Mouse (Mus musculus): ENCODE measurements around the gene Fgfr2. TPM values are rescaled to one million over a fixed set of nuclear protein-coding genes. Genes with fewer than 3 reads are reported as not detected.

The Fgfr2 gene
- polyA plus RNA-seq, 1 experiment from 2014 or later, result 137 TPM

GRCm38 (mm10) chr7:130965909-130966365 lies 2157.2 kb downstream of the Fgfr2 start:
- peak; percentile 74 for ATAC-seq (ENCODE audit: insufficient number of reproducible peaks, low FRiP score, low TSS enrichment, low read depth)
- Histone ChIP-seq H3K9ac (no peak overlapping the region), H3K36me3 (no peaks in the 10 kb centered on the region), H3K4me2 (replicated peaks) (no peak overlapping the region), H3K4me3 (replicated peaks) (no peak overlapping the region), H3K4me1 (peaks cover 71% of the 10 kb centered on the region), H3K9me3 (replicated peaks) (no peaks in the 10 kb centered on the region), H3K27me3 (no peaks in the 10 kb centered on the region), H3K27ac (replicated peaks) (peak overlapping the region; percentile 89)
- WGBS, result 35% methylated on average over 4 of the region's 4 CpGs

GRCm38 (mm10) chr7:130965396-130965795 lies 2157.8 kb downstream of the Fgfr2 start:
- H3K27ac ChIP-seq (replicated peaks), result peak overlapping the region; percentile 89
- H3K27me3 ChIP-seq, result no peaks in the 10 kb centered on the region
- H3K4me1 ChIP-seq, result peaks cover 76% of the 10 kb centered on the region
- H3K9me3 ChIP-seq (replicated peaks), result no peaks in the 10 kb centered on the region
- H3K9ac ChIP-seq, result no peak overlapping the region
- 81% methylated on average over 4 of the region's 4 CpGs for WGBS
- H3K4me2 ChIP-seq (replicated peaks), result no peak overlapping the region
- H3K4me3 ChIP-seq (replicated peaks), result no peak overlapping the region
- ATAC-seq (ENCODE audit: insufficient number of reproducible peaks, low FRiP score, low TSS enrichment, low read depth), result no peak
- no peaks in the 10 kb centered on the region for H3K36me3 ChIP-seq

GRCm38 (mm10) chr7:130964686-130965085 lies 2158.5 kb downstream of the Fgfr2 start:
- 11% methylated on average over 5 of the region's 5 CpGs for WGBS
- peak; percentile 47 for ATAC-seq (ENCODE audit: insufficient number of reproducible peaks, low FRiP score, low TSS enrichment, low read depth)
- peaks cover 76% of the 10 kb centered on the region for H3K4me1 ChIP-seq

GRCm38 (mm10) chr7:130961429-130961828 lies 2161.7 kb downstream of the Fgfr2 start:
- Histone ChIP-seq H3K9me3 (replicated peaks) (no peaks in the 10 kb centered on the region), H3K27me3 (no peaks in the 10 kb centered on the region), H3K9ac (no peak overlapping the region), H3K4me1 (peaks cover 50% of the 10 kb centered on the region), H3K4me2 (replicated peaks) (no peak overlapping the region), H3K27ac (replicated peaks) (peak overlapping the region; percentile 63), H3K36me3 (no peaks in the 10 kb centered on the region), H3K4me3 (replicated peaks) (no peak overlapping the region)
- ATAC-seq (ENCODE audit: insufficient number of reproducible peaks, low FRiP score, low TSS enrichment, low read depth), result no peak
- 52% methylated on average over 6 of the region's 6 CpGs for WGBS

More at GRCm38 (mm10) chr7:130964686-130965085, 2158.5 kb downstream of the Fgfr2 start:
- no peak overlapping the region for H3K9ac ChIP-seq
- H3K4me3 ChIP-seq (replicated peaks), result no peak overlapping the region
- no peaks in the 10 kb centered on the region for H3K36me3 ChIP-seq
- H3K27ac ChIP-seq (replicated peaks), result peak overlapping the region; percentile 89
- no peaks in the 10 kb centered on the region for H3K27me3 ChIP-seq
- H3K4me2 ChIP-seq (replicated peaks), result no peak overlapping the region
- H3K9me3 ChIP-seq (replicated peaks), result no peaks in the 10 kb centered on the region

GRCm38 (mm10) chr7:130959868-130960267 lies 2163.3 kb downstream of the Fgfr2 start:
- Histone ChIP-seq H3K27me3 (no peaks in the 10 kb centered on the region), H3K9me3 (replicated peaks) (no peaks in the 10 kb centered on the region), H3K4me1 (peaks cover 35% of the 10 kb centered on the region), H3K4me2 (replicated peaks) (no peak overlapping the region), H3K36me3 (no peaks in the 10 kb centered on the region), H3K9ac (no peak overlapping the region), H3K27ac (replicated peaks) (peak overlapping the region; percentile 48; the same call in 1 of the 2 replicates), H3K4me3 (replicated peaks) (no peak overlapping the region)
- ATAC-seq (ENCODE audit: insufficient number of reproducible peaks, low FRiP score, low TSS enrichment, low read depth), result peak; percentile 80
- WGBS, result 26% methylated on average over 7 of the region's 7 CpGs

GRCm38 (mm10) chr7:130958551-130958950 lies 2164.6 kb downstream of the Fgfr2 start:
- peaks cover 32% of the 10 kb centered on the region for H3K4me1 ChIP-seq
- no peak overlapping the region for H3K9ac ChIP-seq
- no peak overlapping the region for H3K4me3 ChIP-seq (replicated peaks)
- no peaks in the 10 kb centered on the region for H3K9me3 ChIP-seq (replicated peaks)
- H3K4me2 ChIP-seq (replicated peaks), result no peak overlapping the region
- H3K36me3 ChIP-seq, result no peaks in the 10 kb centered on the region
- no peaks in the 10 kb centered on the region for H3K27me3 ChIP-seq
- ATAC-seq (ENCODE audit: insufficient number of reproducible peaks, low FRiP score, low TSS enrichment, low read depth), result no peak
- no peak overlapping the region for H3K27ac ChIP-seq (replicated peaks)
- 64% methylated on average over 7 of the region's 7 CpGs for WGBS

GRCm38 (mm10) chr7:130954177-130954601 lies 2169.0 kb downstream of the Fgfr2 start:
- Histone ChIP-seq H3K36me3 (no peaks in the 10 kb centered on the region), H3K4me2 (replicated peaks) (no peak overlapping the region), H3K4me1 (peaks cover 9% of the 10 kb centered on the region), H3K27me3 (no peaks in the 10 kb centered on the region), H3K4me3 (replicated peaks) (no peak overlapping the region), H3K9me3 (replicated peaks) (no peaks in the 10 kb centered on the region), H3K27ac (replicated peaks) (peak overlapping the region; percentile 71), H3K9ac (no peak overlapping the region)
- WGBS, result 62% methylated on average over 10 of the region's 10 CpGs
- ATAC-seq (ENCODE audit: insufficient number of reproducible peaks, low FRiP score, low TSS enrichment, low read depth), result 0 out of 2 replicates have a peak, but pooled peaks have one; percentile 39

- H3K9me3 ChIP-seq (replicated peaks), result no peaks in the 10 kb centered on the region
- H3K4me3 ChIP-seq (replicated peaks), result no peak overlapping the region
- H3K4me1 ChIP-seq, result peaks cover 16% of the 10 kb centered on the region
- no peak overlapping the region for H3K27ac ChIP-seq (replicated peaks)
- ATAC-seq (ENCODE audit: insufficient number of reproducible peaks, low FRiP score, low TSS enrichment, low read depth), result no peak
- H3K36me3 ChIP-seq, result no peaks in the 10 kb centered on the region
- no peak overlapping the region for H3K4me2 ChIP-seq (replicated peaks)
- H3K9ac ChIP-seq, result no peak overlapping the region
- 85% methylated on average over 10 of the region's 10 CpGs for WGBS
- H3K27me3 ChIP-seq, result no peaks in the 10 kb centered on the region
These were observed 2169.8 kb downstream of the Fgfr2 start for GRCm38 (mm10) chr7:130953376-130953775.

- Histone ChIP-seq H3K27ac (replicated peaks) (no peak overlapping the region), H3K27me3 (no peaks in the 10 kb centered on the region), H3K4me3 (replicated peaks) (no peak overlapping the region), H3K9ac (no peak overlapping the region), H3K4me2 (replicated peaks) (no peak overlapping the region), H3K9me3 (replicated peaks) (no peaks in the 10 kb centered on the region), H3K4me1 (peaks cover 24% of the 10 kb centered on the region), H3K36me3 (no peaks in the 10 kb centered on the region)
- ATAC-seq (ENCODE audit: insufficient number of reproducible peaks, low FRiP score, low TSS enrichment, low read depth), result no peak
- 74% methylated on average over 5 of the region's 5 CpGs for WGBS
These were observed 2172.1 kb downstream of the Fgfr2 start for GRCm38 (mm10) chr7:130951004-130951403.

- no peaks in the 10 kb centered on the region for H3K36me3 ChIP-seq
- no peak overlapping the region for H3K27ac ChIP-seq (replicated peaks)
- ATAC-seq (ENCODE audit: insufficient number of reproducible peaks, low FRiP score, low TSS enrichment, low read depth), result no peak
- WGBS, result 83% methylated on average over 7 of the region's 7 CpGs
- H3K27me3 ChIP-seq, result no peaks in the 10 kb centered on the region
- no peak overlapping the region for H3K4me3 ChIP-seq (replicated peaks)
- peaks cover 24% of the 10 kb centered on the region for H3K4me1 ChIP-seq
- no peaks in the 10 kb centered on the region for H3K9me3 ChIP-seq (replicated peaks)
- no peak overlapping the region for H3K9ac ChIP-seq
- no peak overlapping the region for H3K4me2 ChIP-seq (replicated peaks)
These were observed 2172.7 kb downstream of the Fgfr2 start for GRCm38 (mm10) chr7:130950482-130950881.

GRCm38 (mm10) chr7:130949331-130949751 lies 2173.8 kb downstream of the Fgfr2 start:
- ATAC-seq (ENCODE audit: insufficient number of reproducible peaks, low FRiP score, low TSS enrichment, low read depth), result peak; percentile 66; the same call in 1 of the 2 replicates

More at GRCm38 (mm10) chr7:130949331-130949751, 2173.8 kb downstream of the Fgfr2 start:
- H3K9ac ChIP-seq, result no peak overlapping the region
- H3K4me3 ChIP-seq (replicated peaks), result no peak overlapping the region
- H3K27me3 ChIP-seq, result no peaks in the 10 kb centered on the region
- H3K4me2 ChIP-seq (replicated peaks), result no peak overlapping the region
- peaks cover 24% of the 10 kb centered on the region for H3K4me1 ChIP-seq
- WGBS, result 37% methylated on average over 7 of the region's 8 CpGs
- no peaks in the 10 kb centered on the region for H3K36me3 ChIP-seq
- no peaks in the 10 kb centered on the region for H3K9me3 ChIP-seq (replicated peaks)
- H3K27ac ChIP-seq (replicated peaks), result peak overlapping the region; percentile 65; the same call in 1 of the 2 replicates

Data from embryonic facial prominence, embryonic 15.5 days (tissue).